Mouse (Mus musculus): ENCODE results near the gene Jhy.

Jhy gene

GRCm38 (mm10) chr9:40851515-40851914 is 112.4 kb downstream of the Jhy start:
- no peak for DNase-seq (ENCODE audit: low read depth)

Data from c-Kit-positive CD71-positive TER-119-negative erythroid progenitor cells, embryonic 14.5 days (primary cell).